Mouse (Mus musculus) G1E (cell line): Measurements from ENCODE around the gene Ak7.

ENCODE experiments used
- POLR2AphosphoS5 ChIP-seq: IDR thresholded peaks from 2 replicates; pipeline ENCODE4 v1.6.1; 2012; ENCODE audit warnings: low read depth, low read length, inconsistent platforms; ENCODE audit not compliant: insufficient replicate concordance
- TAL1 ChIP-seq: conservative IDR thresholded peaks from 2 replicates; pipeline ENCODE4 v1.6.1; 2012; ENCODE audit warnings: low read depth, low read length, inconsistent platforms, mixed read lengths

DNA sequence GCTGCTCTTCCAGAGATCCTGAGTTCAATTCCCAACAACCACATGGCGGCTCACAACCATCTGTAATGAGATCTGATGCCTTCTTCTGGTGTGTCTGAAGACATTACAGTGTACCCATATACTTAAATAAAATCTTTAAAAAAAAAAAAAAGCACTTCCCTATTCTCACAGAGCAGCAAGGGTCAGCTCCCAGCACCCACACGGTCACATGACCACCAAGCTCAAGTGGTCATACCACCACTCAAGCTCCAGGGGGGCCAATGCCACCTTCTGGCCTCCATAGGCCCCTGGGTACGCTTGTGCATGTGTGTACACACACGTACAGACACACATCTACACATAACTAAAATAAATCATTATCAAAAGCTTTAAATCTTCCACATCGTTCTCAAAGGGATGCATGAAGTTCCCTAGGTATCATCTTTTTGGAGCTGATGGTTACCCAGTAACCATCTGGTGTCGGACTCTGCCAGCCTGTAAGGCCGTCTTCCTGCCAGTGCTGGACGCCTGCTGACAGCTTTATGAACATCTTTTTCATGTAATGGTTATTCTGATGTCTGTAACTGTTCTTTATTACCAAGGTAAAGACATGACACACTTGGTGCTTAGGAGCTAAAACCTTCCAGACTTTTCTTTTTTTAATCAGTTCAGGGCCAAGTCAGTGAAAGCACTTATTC is 8.5 kb upstream of the Ak7 start:
- no peak for TF ChIP-seq POLR2AphosphoS5
- TF ChIP-seq TAL1: no peak
